Comparison of ENCODE assay signal across 9 mouse cellular contexts in the genomic region with DNA sequence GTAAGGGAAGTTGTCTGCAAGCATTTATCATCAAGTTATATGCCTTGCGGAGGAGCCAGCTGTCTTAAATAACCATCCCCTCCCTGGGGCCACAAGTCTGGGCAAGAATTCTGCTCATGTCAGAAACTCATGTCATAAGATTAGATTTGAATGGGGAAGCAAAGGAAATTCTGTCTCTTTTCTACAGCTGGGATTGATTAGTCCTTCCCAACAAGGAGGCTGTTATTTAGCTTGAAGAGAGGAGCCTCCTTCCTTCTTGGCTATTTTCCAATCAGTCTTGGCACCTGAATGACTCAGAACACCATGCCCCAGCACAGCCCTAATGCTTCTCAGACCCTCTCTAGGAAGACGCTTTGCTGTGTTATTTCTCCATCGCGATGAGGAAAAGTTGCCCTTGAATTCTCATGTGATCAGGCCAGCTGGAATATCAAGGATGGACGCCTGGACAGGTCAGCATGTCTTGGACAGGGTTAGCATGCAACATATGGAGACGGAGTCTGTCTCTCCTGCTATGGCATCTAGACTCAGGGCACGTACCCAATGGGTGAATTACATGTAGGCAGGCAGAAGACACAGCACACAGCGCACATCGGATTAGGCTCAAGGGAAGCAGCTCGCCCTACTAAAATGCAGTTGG.
DNase-seq lines count a peak whose midpoint lies in the region; ATAC-seq and TF ChIP-seq lines count a peak whose summit lies in the region.
"Had no signal": no experiment of that assay in that cellular context is flagged by ENCODE, and none has a peak within 500 bp of the region (broad histone marks: within the 10 kb centered on the region; RNA-seq: fewer than 3 reads in every experiment).

No protein-coding gene starts in this region.

- H3K9me3 ChIP-seq in forebrain, embryonic 16.5 days (ENCODE audit: control insufficient read depth, low read length) = no peaks in the 10 kb centered on the region
- H3K9me3 ChIP-seq: liver, embryonic 15.5 days had no signal

- TF ChIP-seq POLR2A in thymus, adult 2 months (IDR thresholded peaks at IDR 0.05; ENCODE audit: control insufficient read depth, extremely low read depth, insufficient read depth, low read length, poor library complexity) = no peak

- 38% methylated on average over 10 of the region's 10 CpGs for WGBS in forebrain, embryonic 16.5 days
- WGBS in thymus, adult 2 months = 92% methylated on average over 10 of the region's 10 CpGs

- peaks cover 64% of the 10 kb centered on the region for H3K4me1 ChIP-seq in forebrain, embryonic 16.5 days (replicated peaks; ENCODE audit: control insufficient read depth, insufficient read depth, low read length)
- peaks cover 7% of the 10 kb centered on the region for H3K4me1 ChIP-seq in thymus, adult 2 months (replicated peaks; ENCODE audit: control insufficient read depth, insufficient read depth, low read length)
- H3K4me1 ChIP-seq: liver, embryonic 15.5 days had no signal

- H3K9ac ChIP-seq in forebrain, embryonic 16.5 days (replicated peaks; ENCODE audit: low read depth, low read length) = no peak overlapping the region
- H3K9ac ChIP-seq: liver, embryonic 15.5 days had no signal

- H3K36me3 ChIP-seq in forebrain, embryonic 16.5 days (ENCODE audit: control insufficient read depth, insufficient read depth) = no peaks in the 10 kb centered on the region
- no peaks in the 10 kb centered on the region for H3K36me3 ChIP-seq in thymus, adult 2 months (ENCODE audit: control insufficient read depth, insufficient read depth, low read length)
- H3K36me3 ChIP-seq: liver, embryonic 15.5 days had no signal

- H3K4me3 ChIP-seq in forebrain, embryonic 16.5 days (replicated peaks; ENCODE audit: low read length) = no peak overlapping the region
- H3K4me3 ChIP-seq in thymus, adult 2 months (ENCODE audit: control insufficient read depth, insufficient read depth, low read length) = no peak overlapping the region
- H3K4me3 ChIP-seq: liver, embryonic 15.5 days had no signal

- DNase-seq in heart, postnatal 10 days = peak; percentile 12 to 17
- DNase-seq in heart, adult 8-10 months (ENCODE audit: low spot score) = no peak
- DNase-seq in cerebellum, adult 9-10 months = peak; percentile 87
- DNase-seq in neural tube, embryonic 10.5 days (ENCODE audit: extremely low spot score, low spot score) = peak; percentile 32
- DNase-seq in testis, postnatal 10 days (ENCODE audit: low spot score) = no peak
- DNase-seq in thymus, adult 2 months = no peak
- no peak for DNase-seq in ovary, postnatal 36 days (ENCODE audit: low spot score)

- H3K27me3 ChIP-seq in forebrain, embryonic 16.5 days (replicated peaks; ENCODE audit: control insufficient read depth, insufficient read depth, low read length) = no peaks in the 10 kb centered on the region
- no peaks in the 10 kb centered on the region for H3K27me3 ChIP-seq in thymus, adult 2 months (ENCODE audit: control insufficient read depth, insufficient read depth, low read length)
- H3K27me3 ChIP-seq: liver, embryonic 15.5 days had no signal

- peak; percentile 49; the same call in 1 of the 2 replicates for ATAC-seq in forebrain, embryonic 16.5 days

- no peak overlapping the region for H3K4me2 ChIP-seq in forebrain, embryonic 16.5 days (ENCODE audit: low read length)
- H3K4me2 ChIP-seq: liver, embryonic 15.5 days had no signal

- peak overlapping the region; percentile 41; the same call in 1 of the 2 replicates for H3K27ac ChIP-seq in forebrain, embryonic 16.5 days (ENCODE audit: low read length)
- no peak overlapping the region for H3K27ac ChIP-seq in thymus, adult 2 months (ENCODE audit: control insufficient read depth, insufficient read depth, low read length)
- H3K27ac ChIP-seq: liver, embryonic 15.5 days had no signal

- intact Hi-C loops in heart, postnatal 10 days (cut with DNase I) = no loop called here

- TF ChIP-seq CTCF in thymus, adult 2 months (IDR thresholded peaks at IDR 0.05; ENCODE audit: borderline replicate concordance, control insufficient read depth, extremely low read depth, insufficient read depth, low read length, poor library complexity) = no peak

Comparison
In these comparisons a context has a peak if more than half of its experiments do, and no peak if none do; other contexts are left out.
1. DNase-seq: peak in heart, postnatal 10 days (2 of 2), cerebellum, adult 9-10 months (single experiment) and neural tube, embryonic 10.5 days (single experiment); none in heart, adult 8-10 months (single experiment), testis, postnatal 10 days (single experiment), thymus, adult 2 months (single experiment) and ovary, postnatal 36 days (single experiment).